Mouse (Mus musculus): ENCODE measurements around the gene Ptbp1. TPM values are rescaled to one million over a fixed set of nuclear protein-coding genes. Genes with fewer than 3 reads are reported as not detected.

Ptbp1 gene
- 184 and 198 TPM in 2 replicates for polyA plus RNA-seq (2012; rRNA removed)

DNA sequence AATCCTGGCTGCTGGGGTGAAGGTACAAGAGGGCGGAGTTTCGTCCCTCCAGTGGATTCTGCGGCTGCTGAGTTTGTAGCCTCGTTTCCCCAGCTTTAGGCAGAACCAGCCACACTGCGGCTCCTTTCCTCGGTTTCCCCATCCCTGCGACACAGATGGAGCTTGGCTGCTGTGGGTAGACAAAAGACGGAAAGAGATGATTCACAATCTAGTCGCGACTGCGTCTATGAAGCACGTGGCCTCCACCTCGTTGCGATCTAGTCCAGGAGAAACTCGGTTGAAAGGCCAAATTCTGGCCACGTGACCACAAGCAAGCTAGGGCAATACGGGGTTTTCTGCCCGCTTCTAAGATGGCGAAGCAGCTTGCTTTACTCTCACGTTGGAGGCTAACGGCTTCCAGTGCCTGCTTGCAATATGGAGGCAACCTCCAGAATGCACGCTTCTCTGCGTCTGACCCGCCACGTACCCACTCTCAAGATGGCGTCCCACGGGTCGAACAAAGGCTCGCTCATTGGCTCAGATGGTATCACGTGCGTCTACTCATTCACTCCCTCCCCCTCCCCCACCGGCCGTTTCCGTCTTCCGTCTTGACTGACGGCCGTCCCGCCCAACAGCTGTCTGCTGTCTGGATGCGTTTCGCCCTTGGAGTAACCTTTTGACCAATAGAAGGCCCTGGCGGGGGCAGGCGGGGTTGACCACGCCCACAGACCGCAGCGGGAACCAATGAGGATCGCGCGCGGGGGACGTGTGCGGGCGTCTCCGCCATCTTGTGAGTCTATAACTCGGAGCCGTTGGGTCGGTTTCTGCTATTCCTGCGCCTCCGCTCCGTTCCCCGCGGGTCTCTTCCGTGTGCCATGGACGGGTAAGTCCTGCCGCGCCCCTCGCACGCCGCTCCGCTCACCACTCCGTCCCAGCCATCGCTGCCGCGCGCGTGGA is at the start of gene Ptbp1:
TSS of gene Ptbp1 (plus strand) at position 568 of the 936 bp plus-strand sequence.
- TF ChIP-seq POLR2A (IDR thresholded peaks at IDR 0.05; ENCODE audit: low read depth, low read length) (peak; percentile 97), CTCF (conservative IDR thresholded peaks at IDR 0.05; ENCODE audit: insufficient read depth, insufficient read length, low read depth, low read length) (no peak)
- H3K4me1 ChIP-seq (ENCODE audit: control insufficient read depth, insufficient read depth, low read length) = peaks cover 50% of the 10 kb centered on the region
- H3K27ac ChIP-seq (ENCODE audit: insufficient read depth, low read depth, low read length) = peak within 1 kb of the TSS; percentile 97
- H3K36me3 ChIP-seq (ENCODE audit: control insufficient read depth, insufficient read depth, low read length) = peaks cover 1% of the 10 kb centered on the region; the same call in 1 of the 2 replicates
- DNase-seq = peak; percentile 100
- no peaks in the 10 kb centered on the region for H3K27me3 ChIP-seq (replicated peaks; ENCODE audit: control insufficient read depth, insufficient read depth, low read length)
- under 1% methylated on average over 75 of the region's 75 CpGs for WGBS
- H3K4me3 ChIP-seq (ENCODE audit: insufficient read depth, low read depth, low read length) = peak within 1 kb of the TSS; percentile 78

DNA sequence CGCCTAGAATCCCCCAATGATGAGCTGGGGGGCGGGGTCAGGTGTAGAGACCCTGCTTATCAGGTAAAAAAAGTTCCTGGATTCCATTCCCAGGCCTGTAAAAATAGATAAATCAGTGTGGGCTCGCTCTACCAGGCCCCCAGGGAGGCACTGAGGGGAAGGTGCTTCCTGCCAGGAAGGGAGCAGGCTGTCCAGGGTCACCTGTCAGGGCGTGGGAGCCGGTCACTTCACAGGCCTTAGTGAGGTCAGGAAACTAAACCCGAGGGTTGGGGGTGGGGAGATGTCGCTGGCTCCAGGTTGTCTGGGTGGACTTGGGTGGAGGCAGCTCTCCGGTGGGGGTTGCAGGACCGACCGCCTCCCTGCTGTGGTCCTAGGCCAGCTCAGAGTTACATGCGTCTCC is 48.6 kb upstream of the Ptbp1 start:
- no peak overlapping the region for H3K4me3 ChIP-seq (ENCODE audit: insufficient read depth, low read depth, low read length)

DNA sequence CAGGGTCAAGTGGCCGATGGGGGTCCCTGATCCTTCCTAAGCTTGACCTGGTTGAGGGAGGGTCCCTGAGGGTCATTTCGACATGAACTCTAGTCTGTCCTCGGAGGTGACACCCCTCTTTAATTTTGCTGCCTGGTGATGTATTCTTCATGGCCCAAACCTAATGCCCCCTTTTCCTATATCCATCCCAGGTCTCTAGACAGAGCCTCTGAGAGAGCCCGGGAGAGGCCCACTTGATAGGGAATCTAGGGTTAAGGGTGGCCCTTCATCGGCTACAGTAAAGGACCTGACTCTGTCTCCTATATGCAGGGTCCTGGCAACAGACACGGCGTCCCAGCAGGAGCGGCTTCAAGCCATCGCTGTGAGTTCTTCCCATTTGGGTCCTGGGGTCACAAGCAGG is 47.9 kb upstream of the Ptbp1 start:
- no peak for DNase-seq
- 81% methylated on average over 9 of the region's 9 CpGs for WGBS
- Histone ChIP-seq H3K4me1 (ENCODE audit: control insufficient read depth, insufficient read depth, low read length) (peaks cover 16% of the 10 kb centered on the region), H3K27me3 (replicated peaks; ENCODE audit: control insufficient read depth, insufficient read depth, low read length) (no peaks in the 10 kb centered on the region), H3K4me3 (ENCODE audit: insufficient read depth, low read depth, low read length) (0 out of 2 replicates have a peak overlapping the region, but pooled peaks have one; percentile 13), H3K36me3 (ENCODE audit: control insufficient read depth, insufficient read depth, low read length) (no peaks in the 10 kb centered on the region; the same call in 1 of the 2 replicates), H3K27ac (ENCODE audit: insufficient read depth, low read depth, low read length) (peak overlapping the region; percentile 42)
- no peak for TF ChIP-seq POLR2A (IDR thresholded peaks at IDR 0.05; ENCODE audit: low read depth, low read length)
- no peak for TF ChIP-seq CTCF (conservative IDR thresholded peaks at IDR 0.05; ENCODE audit: insufficient read depth, insufficient read length, low read depth, low read length)

More for the DNA sequence above, 48.6 kb upstream of the Ptbp1 start:
- H3K36me3 ChIP-seq (ENCODE audit: control insufficient read depth, insufficient read depth, low read length) = no peaks in the 10 kb centered on the region; the same call in 1 of the 2 replicates
- no peaks in the 10 kb centered on the region for H3K27me3 ChIP-seq (replicated peaks; ENCODE audit: control insufficient read depth, insufficient read depth, low read length)
- 43% methylated on average over 11 of the region's 11 CpGs for WGBS
- TF ChIP-seq CTCF (conservative IDR thresholded peaks at IDR 0.05; ENCODE audit: insufficient read depth, insufficient read length, low read depth, low read length) (no peak), POLR2A (IDR thresholded peaks at IDR 0.05; ENCODE audit: low read depth, low read length) (no peak)
- peaks cover 21% of the 10 kb centered on the region for H3K4me1 ChIP-seq (ENCODE audit: control insufficient read depth, insufficient read depth, low read length)
- peak; percentile 90 for DNase-seq
- H3K27ac ChIP-seq (ENCODE audit: insufficient read depth, low read depth, low read length) = peak overlapping the region; percentile 42; the same call in 1 of the 2 replicates

- DNase-seq = peak; percentile 66
- 0 out of 2 replicates have a peak overlapping the region, but pooled peaks have one; percentile 9 for H3K27ac ChIP-seq (ENCODE audit: insufficient read depth, low read depth, low read length)
Measured at GRCm38 (mm10) chr10:79806972-79807371, 47.3 kb upstream of the Ptbp1 start.

DNA sequence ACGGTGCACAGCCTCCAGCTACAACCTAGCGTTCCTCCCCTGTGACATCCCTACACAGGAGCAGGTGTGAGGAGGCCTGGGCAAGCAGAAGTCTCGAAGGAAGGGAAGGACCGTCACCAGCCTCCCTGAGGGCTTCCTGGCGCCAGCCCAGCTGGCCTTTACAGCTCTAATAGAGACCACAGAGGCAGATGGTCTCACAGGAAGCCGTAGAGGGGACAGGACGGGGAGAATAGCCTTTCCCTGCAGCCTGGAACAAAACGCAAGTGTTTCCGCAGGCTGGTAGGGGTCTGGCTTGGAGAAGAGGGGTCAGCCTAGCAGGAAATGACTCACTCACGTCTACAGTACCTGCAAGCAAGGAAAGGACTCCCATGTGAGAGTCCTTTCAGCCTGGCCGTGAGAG is 46.4 kb upstream of the Ptbp1 start:
- Histone ChIP-seq H3K4me1 (ENCODE audit: control insufficient read depth, insufficient read depth, low read length) (peaks cover 8% of the 10 kb centered on the region), H3K36me3 (ENCODE audit: control insufficient read depth, insufficient read depth, low read length) (no peaks in the 10 kb centered on the region; the same call in 1 of the 2 replicates), H3K27me3 (replicated peaks; ENCODE audit: control insufficient read depth, insufficient read depth, low read length) (no peaks in the 10 kb centered on the region), H3K4me3 (ENCODE audit: insufficient read depth, low read depth, low read length) (no peak overlapping the region), H3K27ac (ENCODE audit: insufficient read depth, low read depth, low read length) (peak overlapping the region; percentile 15)
- TF ChIP-seq CTCF (conservative IDR thresholded peaks at IDR 0.05; ENCODE audit: insufficient read depth, insufficient read length, low read depth, low read length) (no peak), POLR2A (IDR thresholded peaks at IDR 0.05; ENCODE audit: low read depth, low read length) (no peak)
- 69% methylated on average over 11 of the region's 11 CpGs for WGBS
- DNase-seq = peak; percentile 83

More at GRCm38 (mm10) chr10:79806972-79807371, 47.3 kb upstream of the Ptbp1 start:
- Histone ChIP-seq H3K4me1 (ENCODE audit: control insufficient read depth, insufficient read depth, low read length) (peaks cover 14% of the 10 kb centered on the region), H3K4me3 (ENCODE audit: insufficient read depth, low read depth, low read length) (peak overlapping the region; percentile 21; the same call in 1 of the 2 replicates), H3K36me3 (ENCODE audit: control insufficient read depth, insufficient read depth, low read length) (no peaks in the 10 kb centered on the region; the same call in 1 of the 2 replicates), H3K27me3 (replicated peaks; ENCODE audit: control insufficient read depth, insufficient read depth, low read length) (no peaks in the 10 kb centered on the region)
- WGBS = 68% methylated on average over 10 of the region's 10 CpGs
- no peak for TF ChIP-seq CTCF (conservative IDR thresholded peaks at IDR 0.05; ENCODE audit: insufficient read depth, insufficient read length, low read depth, low read length)
- TF ChIP-seq POLR2A (IDR thresholded peaks at IDR 0.05; ENCODE audit: low read depth, low read length) = no peak

- DNase-seq = peak; percentile 75
- no peaks in the 10 kb centered on the region; the same call in 1 of the 2 replicates for H3K36me3 ChIP-seq (ENCODE audit: control insufficient read depth, insufficient read depth, low read length)
- H3K4me3 ChIP-seq (ENCODE audit: insufficient read depth, low read depth, low read length) = no peak overlapping the region
- TF ChIP-seq CTCF (conservative IDR thresholded peaks at IDR 0.05; ENCODE audit: insufficient read depth, insufficient read length, low read depth, low read length) = no peak
- no peak for TF ChIP-seq POLR2A (IDR thresholded peaks at IDR 0.05; ENCODE audit: low read depth, low read length)
- H3K4me1 ChIP-seq (ENCODE audit: control insufficient read depth, insufficient read depth, low read length) = peaks cover 4% of the 10 kb centered on the region; the same call in 1 of the 2 replicates
- H3K27me3 ChIP-seq (replicated peaks; ENCODE audit: control insufficient read depth, insufficient read depth, low read length) = no peaks in the 10 kb centered on the region
- WGBS = 70% methylated on average over 11 of the region's 11 CpGs
- H3K27ac ChIP-seq (ENCODE audit: insufficient read depth, low read depth, low read length) = 0 out of 2 replicates have a peak overlapping the region, but pooled peaks have one; percentile 3
Measured at GRCm38 (mm10) chr10:79808728-79809127, 45.5 kb upstream of the Ptbp1 start.

Measured in kidney, adult 2 months (tissue).